Mouse (Mus musculus) hindbrain, embryonic 11.5 days (tissue): ENCODE data around the gene Calcb. TPM values are rescaled to one million over a fixed set of nuclear protein-coding genes. Genes with fewer than 3 reads are reported as not detected.
"Not testable (repeated sequence)": the region's sequence is repeated elsewhere in the genome, so short reads cannot be mapped to it uniquely, and the experiment has no call there.

Experiments
- ATAC-seq: fragments of 200-750 bp; cut with Nextera tagmentation; 2 replicates; pipeline ENCODE4 v1.8.0; 2017; ENCODE audit warnings: mild to moderate bottlenecking, moderate TSS enrichment, moderate library complexity; ENCODE audit not compliant: low FRiP score
- DNase-seq: peaks from one replicate; pipeline ENCODE4 v3.0.0-alpha.2; 2015; ENCODE audit warnings: low spot score
- H3K27ac ChIP-seq: fragments of 300-500 bp; sonication (generic); 2 replicates; pipeline ENCODE4 v1.5.1; 2014; ENCODE audit warnings: mild to moderate bottlenecking, low read depth, low read length
- H3K27me3 ChIP-seq: fragments of 300-500 bp; sonication (generic); 2 replicates; pipeline ENCODE4 v1.6.1; 2014; ENCODE audit warnings: mild to moderate bottlenecking, low read length, moderate library complexity, mixed read lengths; ENCODE audit not compliant: control insufficient read depth, insufficient read depth
- H3K36me3 ChIP-seq: fragments of 300-500 bp; sonication (generic); 2 replicates; pipeline ENCODE4 v1.6.1; 2014; ENCODE audit warnings: mild to moderate bottlenecking, low read length, moderate library complexity, mixed read lengths; ENCODE audit not compliant: control insufficient read depth, insufficient read depth
- H3K4me1 ChIP-seq: fragments of 300-500 bp; sonication (generic); replicated peaks from 2 replicates; pipeline ENCODE4 v1.6.1; 2014; ENCODE audit warnings: low read length, mixed read lengths; ENCODE audit not compliant: control insufficient read depth, insufficient read depth
- H3K4me2 ChIP-seq: fragments of 300-500 bp; sonication (generic); replicated peaks from 2 replicates; pipeline ENCODE4 v1.6.1; 2014; ENCODE audit warnings: mild to moderate bottlenecking, low read depth, low read length
- H3K4me3 ChIP-seq: fragments of 300-500 bp; sonication (generic); 2 replicates; pipeline ENCODE4 v1.5.1; 2014; ENCODE audit warnings: low read depth, low read length
- H3K9ac ChIP-seq: fragments of 300-500 bp; sonication (generic); 2 replicates; pipeline ENCODE4 v1.6.1; 2014; ENCODE audit warnings: low read depth, low read length
- H3K9me3 ChIP-seq: fragments of 300-500 bp; sonication (generic); 2 replicates; pipeline ENCODE4 v1.6.1; 2016; ENCODE audit warnings: low read length; ENCODE audit not compliant: control insufficient read depth
- WGBS: fragments of 180-500 bp; shearing (Covaris S2); extraction: QIAGEN DNeasy Blood & Tissue Kit; methylation state at CpG from one replicate; pipeline ENCODE4 v1.1.7; 2014; 5-methylcytosine and 5-hydroxymethylcytosine counted together
- polyA plus RNA-seq: library from polyadenylated mRNA; unstranded; fragments of >200 nt; fragmentation: Nextera tagmentation; extraction: Ambion mirVana; gene quantifications from 2 replicates; pipeline ENCODE4 v1.2.1, GENCODE M21; 2014

The Calcb gene
- polyA plus RNA-seq, 1 experiment from 2014 or later, result not detected

DNA sequence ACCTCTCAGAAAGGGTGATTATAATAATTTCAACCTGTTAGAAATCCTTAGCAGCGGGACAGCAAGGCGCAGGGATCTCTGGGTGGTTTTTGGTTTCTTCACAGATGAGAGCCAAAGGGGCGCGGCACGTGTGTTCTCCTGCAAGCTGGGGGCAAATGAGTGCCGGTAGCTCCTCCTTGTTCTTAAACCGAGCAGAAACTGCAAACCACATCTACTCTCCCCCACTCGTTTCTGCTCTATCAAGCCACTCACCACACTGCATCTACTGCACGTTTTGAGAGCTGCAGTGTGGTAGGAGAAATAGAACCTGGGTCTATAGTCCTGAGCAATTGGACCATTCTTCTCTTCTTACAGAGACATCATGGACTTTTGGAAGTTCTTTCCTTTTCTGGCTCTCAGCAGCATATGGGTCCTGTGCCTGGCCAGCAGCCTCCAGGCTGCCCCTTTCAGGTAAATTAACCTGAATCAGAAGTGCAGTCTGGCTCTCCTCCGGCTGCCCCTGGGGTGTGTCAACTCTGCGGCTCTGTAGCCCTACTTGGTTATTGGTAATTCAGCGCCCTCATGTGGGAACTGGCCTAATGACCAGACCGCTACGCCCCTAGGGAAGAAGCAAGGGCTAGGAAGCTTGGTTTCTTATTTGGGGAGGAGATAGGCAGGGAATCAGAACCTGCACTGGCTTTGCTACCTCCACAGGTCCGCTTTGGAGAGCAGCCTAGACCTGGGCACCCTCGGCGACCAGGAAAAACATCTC is 1.1 kb downstream of the Calcb start:
- no peaks in the 10 kb centered on the region for H3K9me3 ChIP-seq
- no peak overlapping the region for H3K27ac ChIP-seq
- H3K27me3 ChIP-seq, result peaks cover 27% of the 10 kb centered on the region
- H3K36me3 ChIP-seq, result no peaks in the 10 kb centered on the region
- WGBS, result 5% methylated on average over 17 of the region's 17 CpGs
- H3K9ac ChIP-seq, result no peak overlapping the region
- H3K4me1 ChIP-seq, result no peaks in the 10 kb centered on the region
- ATAC-seq, result no peak
- peak; percentile 59 for DNase-seq
- peak overlapping the region; percentile 6; the same call in 1 of the 2 replicates for H3K4me2 ChIP-seq
- H3K4me3 ChIP-seq, result no peak overlapping the region

- not testable (repeated sequence) for ATAC-seq, H3K27me3 ChIP-seq, H3K9ac ChIP-seq, DNase-seq, H3K4me2 ChIP-seq, H3K4me3 ChIP-seq, H3K36me3 ChIP-seq, H3K4me1 ChIP-seq, H3K27ac ChIP-seq, H3K9me3 ChIP-seq
- WGBS, result 62% methylated on average over 4 of the region's 4 CpGs
Measured at GRCm38 (mm10) chr7:114729696-114730095, 11.3 kb downstream of the Calcb start.

DNA sequence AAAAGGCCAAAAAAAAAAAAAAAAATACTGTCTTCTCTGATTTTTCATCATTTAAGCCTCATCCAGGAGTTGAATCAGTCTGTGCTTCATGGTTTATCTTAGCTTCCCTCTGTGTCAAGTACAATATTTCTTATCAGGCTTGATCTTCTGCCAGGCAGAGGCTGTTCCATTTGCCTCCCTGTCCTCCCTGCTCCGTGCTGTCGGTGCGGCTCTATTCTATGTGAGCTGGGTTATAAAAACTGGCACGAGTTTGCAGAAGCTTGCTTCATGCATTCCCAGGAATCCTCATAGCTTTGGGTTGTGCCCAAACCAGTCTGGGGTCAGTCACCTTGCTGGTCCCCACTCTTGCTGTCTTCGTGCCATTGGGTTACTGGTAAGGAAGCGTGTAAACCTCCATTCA is 12.7 kb downstream of the Calcb start:
- DNase-seq (no peak), ATAC-seq (no peak)
- Histone ChIP-seq H3K27me3 (no peaks in the 10 kb centered on the region), H3K9me3 (no peaks in the 10 kb centered on the region), H3K27ac (no peak overlapping the region), H3K4me1 (no peaks in the 10 kb centered on the region), H3K4me3 (no peak overlapping the region), H3K4me2 (no peak overlapping the region), H3K9ac (no peak overlapping the region), H3K36me3 (no peaks in the 10 kb centered on the region)
- 80% methylated on average over 6 of the region's 6 CpGs for WGBS

- H3K4me2 ChIP-seq, H3K9me3 ChIP-seq, H3K36me3 ChIP-seq, H3K4me1 ChIP-seq, H3K4me3 ChIP-seq, H3K27ac ChIP-seq, H3K9ac ChIP-seq, H3K27me3 ChIP-seq, ATAC-seq, DNase-seq: not testable (repeated sequence)
- 41% methylated on average over 4 of the region's 4 CpGs for WGBS
Measured at GRCm38 (mm10) chr7:114731700-114732099, 13.3 kb downstream of the Calcb start.

DNA sequence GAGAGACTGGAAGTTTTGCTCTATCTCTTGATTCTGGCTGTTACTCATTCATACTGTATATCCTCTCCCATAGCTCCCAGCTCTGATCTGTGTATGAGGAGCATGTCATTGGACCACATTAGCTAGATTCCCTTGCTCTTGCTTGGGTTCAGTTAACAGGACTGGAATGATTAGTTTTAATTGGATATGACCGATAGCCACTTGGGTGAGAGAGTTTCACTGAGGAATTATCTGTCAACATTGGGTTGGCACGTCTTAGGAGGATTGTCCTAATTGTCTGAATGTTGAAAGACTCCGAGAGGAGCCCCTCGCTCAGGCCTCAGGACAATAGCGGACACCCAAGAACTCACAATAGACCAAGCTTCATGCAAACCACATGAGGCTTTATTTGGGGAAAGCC is 17.8 kb downstream of the Calcb start:
- no peak overlapping the region for H3K4me3 ChIP-seq
- no peak overlapping the region for H3K27ac ChIP-seq
- H3K4me2 ChIP-seq, result no peak overlapping the region
- H3K4me1 ChIP-seq, result no peaks in the 10 kb centered on the region
- H3K36me3 ChIP-seq, result no peaks in the 10 kb centered on the region
- WGBS, result 59% methylated on average over 5 of the region's 5 CpGs
- H3K9me3 ChIP-seq, result no peaks in the 10 kb centered on the region
- H3K9ac ChIP-seq, result no peak overlapping the region
- ATAC-seq, result no peak
- DNase-seq, result no peak
- no peaks in the 10 kb centered on the region for H3K27me3 ChIP-seq

- Histone ChIP-seq H3K4me3 (no peak overlapping the region), H3K4me2 (no peak overlapping the region), H3K9ac (no peak overlapping the region), H3K36me3 (no peaks in the 10 kb centered on the region), H3K4me1 (no peaks in the 10 kb centered on the region), H3K9me3 (no peaks in the 10 kb centered on the region), H3K27ac (no peak overlapping the region), H3K27me3 (no peaks in the 10 kb centered on the region)
- ATAC-seq (no peak), DNase-seq (no peak)
Measured at GRCm38 (mm10) chr7:114738166-114738565, 19.7 kb downstream of the Calcb start.

DNA sequence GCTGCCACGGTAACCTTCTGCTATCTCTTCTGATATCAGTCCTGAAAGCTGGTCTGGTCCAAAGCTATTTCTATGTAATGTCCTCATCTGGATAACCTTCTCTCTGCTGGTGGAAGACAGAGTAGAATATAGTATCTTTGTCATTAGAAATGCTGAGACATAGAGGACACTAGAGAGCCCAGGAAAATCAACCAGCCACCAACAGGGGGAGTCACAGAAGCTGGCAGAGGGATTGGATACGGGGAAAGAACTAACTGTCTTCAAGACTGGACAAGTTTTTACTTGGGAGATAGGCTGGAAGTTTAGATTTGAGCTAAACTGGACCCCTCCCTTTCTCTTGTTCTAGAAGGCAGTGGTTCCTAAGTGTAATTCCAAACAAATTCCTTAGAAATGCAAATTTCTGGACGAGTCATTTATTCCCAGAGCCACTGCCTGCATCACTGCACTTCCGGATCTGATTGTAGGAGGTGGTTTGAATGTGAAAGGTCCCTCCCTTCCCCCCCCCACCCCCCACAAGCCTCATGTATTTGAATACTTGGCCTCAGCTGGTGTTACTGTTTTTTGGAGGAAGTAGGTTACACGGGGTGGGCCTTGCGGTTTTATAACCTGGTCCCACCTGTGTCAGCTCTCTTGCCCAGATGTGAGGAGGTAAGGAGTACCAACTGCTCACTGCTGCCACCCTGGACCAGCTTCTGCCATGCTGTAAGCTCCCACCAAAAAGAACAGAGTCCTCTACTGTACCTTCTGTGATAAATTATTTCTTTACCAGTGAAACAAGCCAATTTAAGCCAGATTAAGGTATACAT is 22.1 kb downstream of the Calcb start:
- ATAC-seq, result no peak
- H3K4me2 ChIP-seq, result no peak overlapping the region
- H3K4me3 ChIP-seq, result no peak overlapping the region
- no peaks in the 10 kb centered on the region for H3K36me3 ChIP-seq
- peak; percentile 38 for DNase-seq
- no peaks in the 10 kb centered on the region for H3K9me3 ChIP-seq
- no peak overlapping the region for H3K27ac ChIP-seq
- no peak overlapping the region for H3K9ac ChIP-seq
- WGBS, result 48% methylated on average over 6 of the region's 6 CpGs
- H3K4me1 ChIP-seq, result no peaks in the 10 kb centered on the region
- H3K27me3 ChIP-seq, result no peaks in the 10 kb centered on the region

DNA sequence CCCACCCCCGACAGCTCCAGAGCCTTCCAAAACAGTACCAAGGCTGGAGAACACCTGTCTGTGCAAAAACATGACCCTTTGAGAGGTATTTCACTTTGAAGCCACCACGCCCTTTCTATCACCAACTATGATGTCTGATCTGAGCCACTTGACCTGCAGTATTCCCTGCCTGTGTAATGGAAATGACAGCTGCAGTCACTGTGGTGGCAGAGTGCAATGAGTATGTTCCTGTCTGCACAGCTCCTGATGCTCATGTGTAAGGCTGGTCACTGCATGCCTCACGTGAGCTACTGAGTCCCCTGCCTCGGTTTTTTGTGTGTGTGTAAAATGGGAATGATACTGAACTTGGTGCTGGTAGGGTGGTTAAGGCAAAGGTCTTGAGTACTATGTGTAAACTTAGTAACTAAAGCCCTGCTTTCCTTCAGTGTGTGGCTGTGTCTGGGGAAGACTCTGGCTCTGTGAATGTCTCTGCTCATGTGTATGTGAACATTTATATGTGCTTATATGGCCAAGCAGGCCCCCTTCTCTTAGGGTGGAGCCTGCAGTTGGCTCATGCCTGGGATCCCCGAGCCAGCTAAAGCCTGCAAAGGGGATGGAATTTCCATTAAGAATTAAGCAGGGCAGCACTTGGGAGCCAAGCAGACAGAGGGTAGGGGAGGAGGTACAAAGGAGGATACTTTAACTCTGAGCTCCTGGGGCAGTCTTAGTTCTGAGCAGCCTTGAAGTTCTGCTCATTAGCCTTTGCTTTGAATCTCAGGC is 24.8 kb downstream of the Calcb start, which contains the start of gene Insc:
Gene Insc (plus strand): TSS at position 673 of the 759 bp plus-strand sequence.
- Histone ChIP-seq H3K27me3 (no peaks in the 10 kb centered on the region), H3K9ac (no peak within 1 kb of the TSS), H3K4me3 (no peak within 1 kb of the TSS), H3K36me3 (no peaks in the 10 kb centered on the region), H3K4me2 (no peak within 1 kb of the TSS), H3K4me1 (no peaks in the 10 kb centered on the region; the same call in 1 of the 2 replicates), H3K9me3 (no peaks in the 10 kb centered on the region), H3K27ac (no peak within 1 kb of the TSS)
- WGBS, result 76% methylated on average over 5 of the region's 5 CpGs
- DNase-seq, result no peak
- no peak for ATAC-seq
